Mouse (Mus musculus): ENCODE data around the gene Fggy. TPM values are rescaled to one million over a fixed set of nuclear protein-coding genes. Genes with fewer than 3 reads are reported as not detected.

Fggy gene
- polyA plus RNA-seq, 1 experiment from 2014 or later: 6.4 TPM

DNA sequence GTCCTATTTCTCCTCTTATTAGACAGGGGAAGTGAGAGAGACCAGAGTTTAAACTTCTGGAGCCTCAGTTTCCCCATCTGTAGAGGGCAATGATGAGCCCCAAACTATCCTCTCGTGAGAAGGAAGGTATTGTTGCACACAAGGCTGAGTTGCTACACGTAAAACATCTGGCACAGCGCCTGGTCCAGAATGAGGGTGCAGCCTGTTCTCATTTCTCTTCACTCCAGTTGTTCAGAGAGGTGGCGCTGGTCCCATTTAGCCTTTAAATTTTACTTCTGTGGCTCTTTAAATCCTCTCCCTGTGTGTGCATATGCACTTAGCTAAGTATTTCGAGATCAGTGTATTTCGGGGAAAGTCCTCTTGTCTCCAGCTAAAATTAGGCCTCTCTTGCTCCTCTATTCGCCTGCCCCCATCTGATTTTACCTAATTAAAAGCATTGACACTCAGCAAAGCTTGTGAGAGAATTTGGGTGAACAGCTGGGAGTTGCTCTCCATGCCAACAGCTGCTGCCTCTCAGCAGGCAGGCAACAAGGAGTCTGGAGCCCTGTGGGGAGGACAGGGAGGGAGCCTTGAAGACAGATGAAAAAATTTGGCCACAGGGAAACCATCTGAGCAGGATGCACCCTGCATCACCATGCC, 340.0 kb downstream of the Fggy start:
- Histone ChIP-seq H3K4me3 (ENCODE audit: low read length) (no peak overlapping the region), H3K9me3 (replicated peaks; ENCODE audit: control insufficient read depth, low read length) (no peaks in the 10 kb centered on the region), H3K27ac (ENCODE audit: low read length) (no peak overlapping the region), H3K36me3 (ENCODE audit: control insufficient read depth, insufficient read depth) (no peaks in the 10 kb centered on the region), H3K4me2 (ENCODE audit: low read depth, low read length) (no peak overlapping the region), H3K9ac (ENCODE audit: low read length) (no peak overlapping the region), H3K4me1 (ENCODE audit: control insufficient read depth, insufficient read depth, low read length) (peaks cover 6% of the 10 kb centered on the region; the same call in 1 of the 2 replicates), H3K27me3 (ENCODE audit: control insufficient read depth, insufficient read depth, low read length) (no peaks in the 10 kb centered on the region)
- no peak for ATAC-seq (replicated peaks; ENCODE audit: extremely low read depth, insufficient read depth, low FRiP score)
- 63% methylated on average over 7 of the region's 7 CpGs for WGBS

DNA sequence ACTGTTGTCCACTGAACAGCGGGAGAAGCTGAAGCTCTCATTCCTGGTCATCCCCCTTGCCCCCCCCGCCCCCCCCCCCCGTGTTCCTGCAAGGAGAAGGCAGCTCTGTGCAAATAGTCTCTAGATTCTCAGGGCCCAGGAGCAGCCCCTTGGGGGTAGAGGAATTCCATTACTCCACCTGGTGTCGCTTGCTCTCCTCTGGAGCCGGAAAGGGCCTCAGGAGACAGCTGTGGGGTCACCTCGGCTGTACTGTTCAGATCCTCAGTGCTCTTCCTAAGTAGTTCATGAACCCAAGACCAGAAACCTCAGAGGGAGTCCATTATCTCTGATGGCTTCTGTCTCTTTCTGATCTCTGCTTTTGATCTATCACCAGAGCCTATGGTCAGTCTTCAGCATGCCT, 341.4 kb downstream of the Fggy start:
- 41% methylated on average over 6 of the region's 6 CpGs for WGBS
- ATAC-seq (replicated peaks; ENCODE audit: extremely low read depth, insufficient read depth, low FRiP score): no peak
- Histone ChIP-seq H3K4me2 (ENCODE audit: low read depth, low read length) (no peak overlapping the region), H3K4me3 (ENCODE audit: low read length) (no peak overlapping the region), H3K27me3 (ENCODE audit: control insufficient read depth, insufficient read depth, low read length) (no peaks in the 10 kb centered on the region), H3K9ac (ENCODE audit: low read length) (no peak overlapping the region), H3K9me3 (replicated peaks; ENCODE audit: control insufficient read depth, low read length) (no peaks in the 10 kb centered on the region), H3K36me3 (ENCODE audit: control insufficient read depth, insufficient read depth) (no peaks in the 10 kb centered on the region), H3K27ac (ENCODE audit: low read length) (no peak overlapping the region), H3K4me1 (ENCODE audit: control insufficient read depth, insufficient read depth, low read length) (peaks cover 6% of the 10 kb centered on the region; the same call in 1 of the 2 replicates)

DNA sequence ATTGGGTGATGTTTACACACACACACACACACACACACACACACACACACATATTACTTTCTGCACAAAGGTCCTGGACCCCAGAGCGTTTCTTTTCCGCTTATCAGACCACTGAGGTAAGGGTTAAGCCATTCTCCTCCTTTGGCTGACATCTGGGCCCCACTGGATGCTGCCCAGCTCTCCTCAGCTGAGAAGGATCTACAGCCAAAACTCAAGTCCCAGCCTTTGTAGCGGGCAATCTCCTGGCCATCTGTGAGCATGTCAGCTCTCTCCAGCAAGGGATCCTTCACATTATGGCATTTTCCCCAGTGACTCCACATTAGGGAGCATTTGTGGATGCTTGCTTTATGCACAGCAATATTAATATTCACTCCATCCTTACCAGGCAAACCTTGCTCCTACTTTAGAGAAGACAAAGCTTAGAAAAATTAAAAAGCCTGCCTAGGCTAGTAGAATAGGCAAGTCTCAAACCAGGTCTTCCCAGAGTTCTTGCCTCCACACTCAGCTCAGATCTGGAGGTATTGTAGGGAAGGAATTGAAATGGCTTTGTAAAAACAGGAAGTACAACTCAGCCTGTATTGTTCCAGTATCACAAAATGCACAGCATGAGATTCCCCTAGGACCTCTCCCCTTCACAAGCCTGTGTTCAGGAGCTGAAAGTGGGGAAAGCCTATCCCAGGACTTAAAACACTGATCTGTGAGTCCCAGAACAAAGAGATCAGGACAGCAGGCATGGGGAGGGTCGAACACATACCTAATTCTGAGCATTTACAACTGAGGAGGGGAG, 342.8 kb downstream of the Fggy start:
- Histone ChIP-seq H3K9ac (ENCODE audit: low read length) (no peak overlapping the region), H3K27me3 (ENCODE audit: control insufficient read depth, insufficient read depth, low read length) (no peaks in the 10 kb centered on the region), H3K4me1 (ENCODE audit: control insufficient read depth, insufficient read depth, low read length) (peaks cover 6% of the 10 kb centered on the region; the same call in 1 of the 2 replicates), H3K4me2 (ENCODE audit: low read depth, low read length) (no peak overlapping the region), H3K36me3 (ENCODE audit: control insufficient read depth, insufficient read depth) (no peaks in the 10 kb centered on the region), H3K9me3 (replicated peaks; ENCODE audit: control insufficient read depth, low read length) (no peaks in the 10 kb centered on the region), H3K27ac (ENCODE audit: low read length) (peak overlapping the region; percentile 37; the same call in 1 of the 2 replicates), H3K4me3 (ENCODE audit: low read length) (no peak overlapping the region)
- ATAC-seq (replicated peaks; ENCODE audit: extremely low read depth, insufficient read depth, low FRiP score): no peak
- 58% methylated on average over 4 of the region's 4 CpGs for WGBS

DNA sequence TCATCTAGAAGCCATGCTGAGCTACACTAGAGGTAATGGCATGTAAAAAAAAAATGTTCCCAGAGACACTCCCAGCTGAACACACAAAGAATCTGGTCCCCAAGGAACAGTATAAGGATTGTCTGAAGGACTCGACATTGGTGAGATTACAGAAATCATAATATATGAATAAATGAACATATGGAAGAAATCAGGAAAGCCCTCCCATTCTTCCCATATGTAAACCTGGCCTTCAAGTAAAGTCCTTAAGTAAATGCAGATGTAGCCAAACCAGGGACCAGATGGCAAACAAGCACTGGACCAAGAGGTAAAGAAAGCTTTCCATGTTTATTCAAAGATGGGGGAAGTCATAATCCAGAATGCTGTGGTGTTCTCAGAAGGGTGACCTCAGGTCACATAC, 343.5 kb downstream of the Fggy start:
- whole genome bisulfite sequencing: 40% methylated on average over 1 of the region's 1 CpGs
- Histone ChIP-seq H3K4me3 (ENCODE audit: low read length) (no peak overlapping the region), H3K27ac (ENCODE audit: low read length) (no peak overlapping the region), H3K4me2 (ENCODE audit: low read depth, low read length) (no peak overlapping the region), H3K27me3 (ENCODE audit: control insufficient read depth, insufficient read depth, low read length) (no peaks in the 10 kb centered on the region), H3K9me3 (replicated peaks; ENCODE audit: control insufficient read depth, low read length) (no peaks in the 10 kb centered on the region), H3K36me3 (ENCODE audit: control insufficient read depth, insufficient read depth) (no peaks in the 10 kb centered on the region), H3K9ac (ENCODE audit: low read length) (no peak overlapping the region), H3K4me1 (ENCODE audit: control insufficient read depth, insufficient read depth, low read length) (peaks cover 2% of the 10 kb centered on the region; the same call in 1 of the 2 replicates)
- no peak for ATAC-seq (replicated peaks; ENCODE audit: extremely low read depth, insufficient read depth, low FRiP score)

DNA sequence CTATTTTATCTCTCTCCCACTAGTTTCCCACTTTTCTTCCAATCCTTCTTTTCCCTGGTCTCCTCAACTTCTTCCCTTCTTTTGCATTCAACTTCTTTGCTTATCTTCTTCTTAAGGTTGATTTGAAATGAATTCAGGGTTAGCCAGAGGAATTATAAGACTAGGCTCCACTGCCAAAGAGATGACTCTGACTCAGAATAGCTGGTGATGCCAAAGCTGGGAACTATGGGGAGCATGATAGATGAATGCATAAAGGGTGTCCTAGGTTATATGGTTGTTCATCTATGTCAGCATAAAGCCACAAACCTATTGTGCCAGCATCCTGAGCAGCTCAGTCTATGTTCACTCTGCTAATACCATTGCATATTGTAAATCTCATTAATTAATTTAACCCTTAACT, 348.8 kb downstream of the Fggy start:
- no peak overlapping the region for H3K4me3 ChIP-seq (ENCODE audit: low read length)
- no peaks in the 10 kb centered on the region for H3K9me3 ChIP-seq (replicated peaks; ENCODE audit: control insufficient read depth, low read length)
- H3K4me1 ChIP-seq (ENCODE audit: control insufficient read depth, insufficient read depth, low read length): no peaks in the 10 kb centered on the region
- H3K27ac ChIP-seq (ENCODE audit: low read length): no peak overlapping the region
- H3K4me2 ChIP-seq (ENCODE audit: low read depth, low read length): no peak overlapping the region
- no peak for ATAC-seq (replicated peaks; ENCODE audit: extremely low read depth, insufficient read depth, low FRiP score)
- no peaks in the 10 kb centered on the region for H3K27me3 ChIP-seq (ENCODE audit: control insufficient read depth, insufficient read depth, low read length)
- no peaks in the 10 kb centered on the region for H3K36me3 ChIP-seq (ENCODE audit: control insufficient read depth, insufficient read depth)
- H3K9ac ChIP-seq (ENCODE audit: low read length): no peak overlapping the region

DNA sequence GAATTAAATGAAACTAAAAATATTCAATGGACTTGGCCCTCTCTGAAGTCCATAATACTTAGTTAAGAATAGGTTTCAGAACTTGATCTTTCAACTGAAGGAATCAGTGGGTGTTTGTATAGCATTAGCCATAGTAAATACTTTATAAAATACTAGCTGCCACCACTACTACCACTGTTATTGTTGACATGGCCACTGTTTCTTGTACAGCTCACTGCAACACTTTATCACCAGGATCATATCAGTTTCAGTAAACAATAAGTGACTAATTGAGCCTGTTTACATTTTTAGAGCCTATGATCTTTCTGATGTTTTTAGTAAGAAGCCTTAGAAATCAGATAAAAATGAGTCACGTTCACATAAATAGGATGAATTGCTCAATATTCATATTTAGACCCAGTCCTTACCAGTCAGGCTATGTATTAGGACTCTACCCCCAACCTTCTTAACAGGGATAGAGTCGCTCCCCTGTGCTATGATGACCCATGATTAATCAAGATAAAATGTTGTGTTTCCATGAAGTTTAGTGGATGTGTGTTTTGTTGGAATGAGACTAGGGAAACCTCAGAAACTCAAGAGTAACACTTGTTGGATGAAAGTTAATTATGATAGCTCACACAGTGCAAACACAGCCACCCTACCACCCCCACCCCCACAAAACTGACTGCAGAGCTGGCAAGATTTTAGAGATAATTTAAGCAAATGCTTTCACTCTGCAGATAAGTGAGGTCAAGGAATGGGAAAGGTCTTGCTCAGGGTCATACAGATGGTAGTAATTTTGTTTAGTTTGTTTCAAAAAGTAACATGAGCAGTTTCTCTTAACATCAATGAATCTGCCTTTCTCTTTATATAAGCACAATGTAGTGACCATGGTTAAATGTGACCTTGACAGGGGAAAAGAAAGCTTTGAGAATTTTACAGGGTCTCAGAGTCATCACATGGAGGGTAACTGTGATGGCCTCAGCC, 352.7 kb downstream of the Fggy start:
- Histone ChIP-seq H3K27me3 (ENCODE audit: control insufficient read depth, insufficient read depth, low read length) (no peaks in the 10 kb centered on the region), H3K36me3 (ENCODE audit: control insufficient read depth, insufficient read depth) (no peaks in the 10 kb centered on the region), H3K27ac (ENCODE audit: low read length) (no peak overlapping the region), H3K4me3 (ENCODE audit: low read length) (no peak overlapping the region), H3K4me2 (ENCODE audit: low read depth, low read length) (no peak overlapping the region), H3K4me1 (ENCODE audit: control insufficient read depth, insufficient read depth, low read length) (no peaks in the 10 kb centered on the region), H3K9ac (ENCODE audit: low read length) (no peak overlapping the region), H3K9me3 (replicated peaks; ENCODE audit: control insufficient read depth, low read length) (no peaks in the 10 kb centered on the region)
- ATAC-seq (replicated peaks; ENCODE audit: extremely low read depth, insufficient read depth, low FRiP score): no peak
- WGBS: 76% methylated on average over 2 of the region's 2 CpGs

DNA sequence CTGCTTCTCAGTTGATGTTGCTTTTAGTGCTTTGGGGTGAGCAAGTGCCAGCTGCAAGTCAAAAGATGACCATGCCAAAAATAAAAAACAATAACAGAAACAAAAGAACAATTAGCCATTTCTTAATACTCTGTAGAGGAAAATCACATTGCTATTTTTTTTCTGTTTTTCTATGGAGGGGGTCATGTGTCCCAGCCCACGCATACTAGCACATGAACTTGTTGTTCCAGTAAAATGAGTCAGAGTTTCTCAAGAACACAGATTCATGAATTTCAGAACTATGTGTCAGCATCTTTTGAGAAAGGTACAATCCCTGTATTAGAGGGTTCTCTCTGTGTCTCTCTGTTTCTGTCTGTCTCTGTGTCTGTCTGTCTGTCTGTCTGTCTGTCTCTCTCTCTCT, 355.7 kb downstream of the Fggy start:
- Histone ChIP-seq H3K9me3 (replicated peaks; ENCODE audit: control insufficient read depth, low read length) (no peaks in the 10 kb centered on the region), H3K4me1 (ENCODE audit: control insufficient read depth, insufficient read depth, low read length) (peaks cover 4% of the 10 kb centered on the region; the same call in 1 of the 2 replicates)
- WGBS: 90% methylated on average over 1 of the region's 1 CpGs

DNA sequence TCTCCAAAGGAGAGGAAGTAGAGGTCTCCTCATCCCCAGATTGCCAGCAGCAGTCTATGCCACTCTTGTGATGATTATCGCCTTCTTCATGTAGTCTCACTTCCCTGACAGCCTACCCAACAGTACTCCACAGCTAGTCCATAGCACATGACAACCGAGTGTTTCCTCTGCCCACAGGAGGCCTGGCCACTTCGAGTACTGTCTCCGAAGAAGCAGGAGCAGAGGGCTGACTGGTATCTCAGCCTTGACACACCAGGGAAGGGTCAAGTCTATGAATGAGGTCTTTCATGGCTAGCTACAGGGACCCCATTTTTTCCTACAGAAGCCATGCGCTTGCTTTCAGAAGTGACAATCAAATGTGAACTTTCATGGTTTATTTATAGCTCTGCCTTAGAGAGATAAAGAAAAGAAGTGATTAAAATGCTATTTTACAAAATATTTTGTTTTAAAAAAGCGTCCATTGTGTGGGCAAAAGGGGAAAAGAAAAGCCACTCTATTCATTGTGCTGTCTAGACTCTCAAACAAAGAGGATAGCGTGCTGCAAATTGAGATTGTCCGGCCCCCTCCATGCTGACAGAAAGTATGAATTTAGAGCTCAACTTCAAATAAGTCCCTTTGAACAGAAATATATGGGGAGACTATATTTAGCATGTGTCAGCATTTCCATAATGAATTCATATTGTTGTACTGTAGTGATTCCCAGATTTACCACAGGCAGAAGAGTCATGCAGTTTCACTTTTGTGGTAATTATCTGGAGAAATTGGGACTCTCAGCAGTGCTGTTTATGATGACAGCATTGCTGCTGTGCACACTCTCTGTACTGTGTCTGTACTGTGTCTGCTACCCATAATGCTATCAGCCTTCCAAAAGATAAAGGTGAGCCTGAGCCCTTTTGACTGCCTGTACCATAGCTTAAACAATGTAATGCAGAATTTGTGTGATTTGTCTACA, 358.6 kb downstream of the Fggy start:
- H3K27me3 ChIP-seq (ENCODE audit: control insufficient read depth, insufficient read depth, low read length): no peaks in the 10 kb centered on the region
- H3K4me3 ChIP-seq (ENCODE audit: low read length): no peak overlapping the region
- 61% methylated on average over 8 of the region's 8 CpGs for WGBS
- H3K27ac ChIP-seq (ENCODE audit: low read length): no peak overlapping the region
- no peak for ATAC-seq (replicated peaks; ENCODE audit: extremely low read depth, insufficient read depth, low FRiP score)
- no peaks in the 10 kb centered on the region for H3K36me3 ChIP-seq (ENCODE audit: control insufficient read depth, insufficient read depth)
- H3K9ac ChIP-seq (ENCODE audit: low read length): no peak overlapping the region
- H3K4me2 ChIP-seq (ENCODE audit: low read depth, low read length): no peak overlapping the region
- no peaks in the 10 kb centered on the region for H3K9me3 ChIP-seq (replicated peaks; ENCODE audit: control insufficient read depth, low read length)
- H3K4me1 ChIP-seq (ENCODE audit: control insufficient read depth, insufficient read depth, low read length): peaks cover 4% of the 10 kb centered on the region; the same call in 1 of the 2 replicates

More for the DNA sequence above, 355.7 kb downstream of the Fggy start:
- H3K27ac ChIP-seq (ENCODE audit: low read length): no peak overlapping the region
- no peak overlapping the region for H3K4me3 ChIP-seq (ENCODE audit: low read length)
- H3K4me2 ChIP-seq (ENCODE audit: low read depth, low read length): no peak overlapping the region
- no peaks in the 10 kb centered on the region for H3K36me3 ChIP-seq (ENCODE audit: control insufficient read depth, insufficient read depth)
- no peaks in the 10 kb centered on the region for H3K27me3 ChIP-seq (ENCODE audit: control insufficient read depth, insufficient read depth, low read length)
- H3K9ac ChIP-seq (ENCODE audit: low read length): no peak overlapping the region
- no peak for ATAC-seq (replicated peaks; ENCODE audit: extremely low read depth, insufficient read depth, low FRiP score)

Data from heart, embryonic 16.5 days (tissue).